Mouse (Mus musculus) cerebellum, postnatal 25 days (tissue): ENCODE results near the gene Grm5.

Experiments used
- DNase-seq, 2 experiments: peaks; one replicate each; pipeline ENCODE4 v3.0.0; 2021; ENCODE audit warnings: mixed read lengths in 2 of 2

Grm5 gene

GRCm38 (mm10) chr7:87925956-87926355 is 342.0 kb downstream of the Grm5 start:
- DNase-seq = peak; percentile 32 to 34

GRCm38 (mm10) chr7:87937415-87937814 is 353.4 kb downstream of the Grm5 start:
- no peak for DNase-seq

GRCm38 (mm10) chr7:87938265-87938664 is 354.3 kb downstream of the Grm5 start:
- no peak for DNase-seq

GRCm38 (mm10) chr7:87950205-87950604 is 366.2 kb downstream of the Grm5 start:
- DNase-seq = no peak

- no peak for DNase-seq
Measured at GRCm38 (mm10) chr7:87973216-87973615, 389.2 kb downstream of the Grm5 start.

- peak; percentile 9 to 19 for DNase-seq
Measured at GRCm38 (mm10) chr7:87975041-87975440, 391.1 kb downstream of the Grm5 start.

GRCm38 (mm10) chr7:87983494-87983893 is 399.5 kb downstream of the Grm5 start:
- no peak for DNase-seq

GRCm38 (mm10) chr7:88014451-88014850 is 430.5 kb downstream of the Grm5 start:
- no peak for DNase-seq

- DNase-seq = peak; percentile 5 to 12
Measured at GRCm38 (mm10) chr7:88027411-88028132, 443.6 kb downstream of the Grm5 start.

- DNase-seq = no peak
Measured at GRCm38 (mm10) chr7:88047366-88047765, 463.4 kb downstream of the Grm5 start.

- no peak for DNase-seq
Measured at GRCm38 (mm10) chr7:88054224-88054938, 470.4 kb downstream of the Grm5 start.

- no peak for DNase-seq
Measured at GRCm38 (mm10) chr7:88056438-88056837, 472.5 kb downstream of the Grm5 start.

- DNase-seq = peak in 1 of 2 experiments; percentile 3
Measured at GRCm38 (mm10) chr7:88091115-88091514, 507.1 kb downstream of the Grm5 start.

- DNase-seq = no peak
Measured at GRCm38 (mm10) chr7:88096536-88097107, 512.7 kb downstream of the Grm5 start.

- DNase-seq = peak; percentile 6 to 44
Measured at GRCm38 (mm10) chr7:88097715-88098114, 513.7 kb downstream of the Grm5 start.

- no peak for DNase-seq
Measured at GRCm38 (mm10) chr7:88116724-88117409, 532.9 kb downstream of the Grm5 start.

GRCm38 (mm10) chr7:88128080-88128848 is 544.3 kb downstream of the Grm5 start:
- no peak for DNase-seq

GRCm38 (mm10) chr7:88129536-88130487 is 545.8 kb downstream of the Grm5 start:
- DNase-seq = peak; percentile 40 to 58

GRCm38 (mm10) chr7:88130488-88130849 is 546.5 kb downstream of the Grm5 start:
- no peak for DNase-seq

- no peak for DNase-seq
Measured at GRCm38 (mm10) chr7:88159542-88160241, 575.7 kb downstream of the Grm5 start.

GRCm38 (mm10) chr7:88161586-88161985 is 577.6 kb downstream of the Grm5 start:
- DNase-seq = no peak
